Mouse (Mus musculus): ENCODE measurements around the gene D430019H16Rik.

DNA sequence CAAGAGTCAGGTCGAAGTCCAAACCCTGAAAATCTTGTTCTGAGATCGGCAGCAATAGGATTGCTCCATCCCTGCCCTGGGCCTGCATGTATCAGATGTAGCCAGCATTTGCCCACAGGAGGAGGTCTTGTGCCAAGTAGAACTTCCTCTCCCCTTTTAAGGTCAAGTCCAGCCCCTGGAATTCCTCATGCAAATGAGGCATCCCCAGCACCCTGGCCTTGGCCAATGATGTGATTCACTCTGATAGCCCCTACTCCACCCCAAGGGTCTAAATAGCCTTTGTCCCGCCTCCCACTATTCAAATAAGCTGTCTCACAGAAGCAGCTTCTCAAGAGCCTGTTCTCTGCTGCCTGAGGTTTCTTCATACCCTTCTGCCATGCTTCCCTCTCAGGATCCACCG lies 81.2 kb downstream of the D430019H16Rik start:
- TF ChIP-seq POLR2A (IDR thresholded peaks at IDR 0.05; ENCODE audit: low read depth, low read length) (no peak), CTCF (conservative IDR thresholded peaks at IDR 0.05; ENCODE audit: insufficient read depth, insufficient read length, low read depth, low read length) (no peak)

All from kidney, adult 2 months (tissue).